Mouse (Mus musculus) bone marrow macrophage, adult 2 months (primary cell): Measurements from ENCODE around the gene Gm17268.

Experiments used
- CTCF ChIP-seq: IDR thresholded peaks from 2 replicates; pipeline ENCODE4 v1.5.1; 2012; ENCODE audit warnings: low read depth, mild to moderate bottlenecking, low read length, moderate library complexity
- POLR2A ChIP-seq: IDR thresholded peaks from 2 replicates; pipeline ENCODE4 v1.6.1; 2012; ENCODE audit warnings: mild to moderate bottlenecking, low read depth, low read length, borderline replicate concordance

- no peak for TF ChIP-seq POLR2A
- no peak for TF ChIP-seq CTCF
Measured at GRCm38 (mm10) chr11:82035857-82036256, 2.5 kb downstream of the Gm17268 start.
